Mouse (Mus musculus) ES-E14 (cell line): ENCODE measurements around the gene Fam184a. TPM values are rescaled to one million over a fixed set of nuclear protein-coding genes. Genes with fewer than 3 reads are reported as not detected.
A peak's percentile ranks its signal among the peaks of the same experiment; 100 is the strongest.
"Not testable (repeated sequence)": the region's sequence is repeated elsewhere in the genome, so short reads cannot be mapped to it uniquely, and the experiment has no call there.

Experiments used
- DNase-seq: peaks from one replicate; pipeline ENCODE4 v3.0.0-alpha.2; 2013; ENCODE audit warnings: low read depth, low spot score
- H3K27ac ChIP-seq: 2 replicates; pipeline ENCODE4 v1.5.1; 2012; ENCODE audit warnings: low read depth, mild to moderate bottlenecking, low read length, moderate library complexity, mixed read lengths; ENCODE audit not compliant: poor library complexity, insufficient read depth, severe bottlenecking
- H3K36me3 ChIP-seq: 2 replicates; pipeline ENCODE4 v1.6.1; 2012; ENCODE audit warnings: mild to moderate bottlenecking, low read length, moderate library complexity, mixed read lengths; ENCODE audit not compliant: control insufficient read depth, poor library complexity, insufficient read depth, severe bottlenecking
- H3K4me1 ChIP-seq, 2 experiments: fragments of 150-350 bp in 1 of 2; sonication (generic) in 1 of 2; 2 replicates each; pipeline ENCODE4 v1.6.1; 2012; ENCODE audit warnings: low read length in 2 of 2, mild to moderate bottlenecking in 1 of 2, mixed read lengths in 1 of 2; ENCODE audit not compliant: control insufficient read depth in 2 of 2, insufficient read depth in 2 of 2, poor library complexity in 1 of 2
- H3K4me3 ChIP-seq, 2 experiments: fragments of 150-350 bp in 1 of 2; sonication (generic) in 1 of 2; 2 replicates each; pipeline ENCODE4 v1.5.1; 2012; ENCODE audit warnings: low read length in 2 of 2, low read depth in 1 of 2, mild to moderate bottlenecking in 1 of 2, mixed read lengths in 1 of 2; ENCODE audit not compliant: insufficient read depth in 1 of 2, poor library complexity in 1 of 2, severe bottlenecking in 1 of 2
- H3K9ac ChIP-seq: 2 replicates; pipeline ENCODE4 v1.6.1; 2012; ENCODE audit warnings: low read depth, mild to moderate bottlenecking, low read length, mixed read lengths; ENCODE audit not compliant: poor library complexity, insufficient read depth, severe bottlenecking
- H3K9me3 ChIP-seq: fragments of 150-350 bp; sonication (generic); 2 replicates; pipeline ENCODE4 v1.6.1; 2012; ENCODE audit warnings: low read depth, mild to moderate bottlenecking, low read length; ENCODE audit not compliant: control insufficient read depth, insufficient read depth
- CHD2 ChIP-seq: IDR thresholded peaks from 2 replicates; pipeline ENCODE4 v1.6.1; 2014; ENCODE audit warnings: mild to moderate bottlenecking, low read depth, low read length, inconsistent platforms
- HCFC1 ChIP-seq: IDR thresholded peaks from 2 replicates; pipeline ENCODE4 v1.6.1; 2012; ENCODE audit warnings: low read length, inconsistent platforms, borderline replicate concordance; ENCODE audit not compliant: insufficient read depth
- MAFK ChIP-seq: IDR thresholded peaks from 2 replicates; pipeline ENCODE4 v1.6.1; 2014; ENCODE audit warnings: mild to moderate bottlenecking, low read depth, low read length, inconsistent platforms; ENCODE audit not compliant: insufficient read depth
- ZC3H11A ChIP-seq: IDR thresholded peaks from 2 replicates; pipeline ENCODE4 v1.6.1; 2012; ENCODE audit warnings: low read depth, mild to moderate bottlenecking, inconsistent platforms, low read length, borderline replicate concordance
- ZNF384 ChIP-seq: IDR thresholded peaks from 2 replicates; pipeline ENCODE4 v1.6.1; 2012; ENCODE audit warnings: low read depth, low read length, inconsistent platforms
- in situ Hi-C, 2 experiments: fragments of 600-800 bp; cut with MboI; formaldehyde crosslinking; loops; one replicate each; pipeline ENCODE4 v1.15.1; 2025; ENCODE audit warnings: low sequenced_read_pairs in 2 of 2, inconsistent platforms in 1 of 2; ENCODE audit not compliant: unreplicated experiment in 2 of 2
- total RNA-seq: library from RNA; depleted of rRNA; stranded (reverse); fragments of 300-350 nt; gene quantifications from 2 replicates; pipeline ENCODE4 v1.2.3, GENCODE M21; 2012

Gene Fam184a
- total RNA-seq, 1 experiment: 2.4 TPM

DNA sequence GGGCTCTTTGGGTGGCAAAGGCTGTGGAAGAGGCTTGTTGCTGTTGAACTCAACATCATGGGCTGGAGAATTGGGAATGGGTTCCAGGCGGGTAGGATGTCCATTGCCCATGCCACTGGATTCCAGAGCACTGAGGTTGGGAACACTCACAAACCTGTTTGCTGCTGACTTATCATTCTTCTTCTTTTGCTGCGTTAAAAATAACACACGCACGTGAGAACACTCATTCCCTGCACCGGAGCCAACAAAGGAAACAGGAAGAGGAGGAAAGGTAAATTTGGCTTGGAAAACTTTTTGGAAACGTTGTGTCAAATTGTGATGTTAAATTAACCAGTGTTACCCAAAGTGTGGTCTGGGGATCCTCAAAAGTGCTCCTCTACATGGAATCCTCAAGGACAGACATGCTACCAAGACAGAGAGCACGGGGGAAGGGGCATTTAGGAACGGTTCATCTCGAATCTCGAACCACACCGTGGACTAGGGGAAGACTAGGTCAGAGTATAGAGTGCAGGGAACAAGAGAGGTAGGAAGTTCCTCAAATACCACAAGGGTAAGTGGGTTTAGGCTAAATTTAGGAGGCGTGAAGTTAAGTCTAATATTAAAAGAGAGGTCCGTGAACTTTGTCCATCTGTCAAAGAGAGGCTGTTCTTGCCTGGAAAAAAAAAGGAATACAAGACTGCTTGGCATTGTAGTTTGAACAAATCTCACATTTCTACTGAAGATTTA is 115.5 kb downstream of the Fam184a start:
- no peak for TF ChIP-seq CHD2
- no peak for TF ChIP-seq ZNF384
- TF ChIP-seq ZC3H11A: no peak
- no peak for TF ChIP-seq MAFK
- TF ChIP-seq HCFC1: no peak
- Histone ChIP-seq H3K27ac (no peak overlapping the region), H3K4me3 (no peak overlapping the region), H3K9me3 (no peaks in the 10 kb centered on the region), H3K4me1 (no peaks in the 10 kb centered on the region), H3K9ac (no peak overlapping the region), H3K36me3 (no peaks in the 10 kb centered on the region)
- in situ Hi-C loops: no loop called here
- no peak for DNase-seq

DNA sequence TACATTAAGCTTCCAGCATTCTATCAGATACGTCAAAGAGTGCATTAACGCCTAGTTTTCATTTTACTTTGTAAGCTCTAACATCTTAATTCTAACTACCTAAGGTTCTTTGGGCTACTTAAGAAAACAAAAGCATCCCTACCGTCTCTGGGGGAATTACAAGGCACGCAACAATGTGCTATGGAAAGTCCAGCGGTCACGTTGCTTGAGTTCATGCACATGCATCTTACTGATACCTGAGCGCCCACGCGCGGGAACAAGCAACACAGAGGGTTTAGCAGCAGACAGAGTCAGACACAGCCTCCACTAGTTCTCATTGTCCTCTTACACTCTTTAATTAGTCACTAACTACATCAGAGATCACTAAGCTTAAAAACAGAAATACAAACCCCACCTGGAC is 116.8 kb downstream of the Fam184a start:
- Histone ChIP-seq H3K27ac (no peak overlapping the region), H3K9me3 (no peaks in the 10 kb centered on the region), H3K36me3 (no peaks in the 10 kb centered on the region), H3K4me1 (no peaks in the 10 kb centered on the region), H3K9ac (no peak overlapping the region), H3K4me3 (no peak overlapping the region)
- TF ChIP-seq ZC3H11A (no peak), HCFC1 (no peak), ZNF384 (no peak), CHD2 (no peak), MAFK (no peak)
- no peak for DNase-seq
- in situ Hi-C loops: no loop called here

DNA sequence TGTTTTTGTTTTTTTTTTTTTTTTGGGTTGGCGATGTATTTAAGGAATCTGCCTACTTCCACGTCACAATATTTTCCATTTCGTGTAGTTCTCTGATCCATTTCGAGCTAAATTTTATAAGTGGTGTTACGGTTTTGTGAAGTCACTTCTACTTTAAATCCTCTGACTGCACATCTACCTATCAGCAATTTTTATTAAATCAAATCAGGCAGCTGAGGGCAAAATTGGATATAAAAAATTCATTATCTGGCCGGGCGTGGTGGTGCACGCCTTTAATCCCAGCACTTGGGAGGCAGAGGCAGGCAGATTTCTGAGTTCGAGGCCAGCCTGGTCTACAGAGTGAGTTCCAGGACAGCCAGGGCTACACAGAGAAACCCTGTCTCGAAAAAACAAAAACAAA is 120.6 kb downstream of the Fam184a start, which contains the start of gene Mcm9:
TSS of gene Mcm9 (minus strand) at position 101 of the 400 bp plus-strand sequence.
- Histone ChIP-seq H3K9ac (peak within 1 kb of the TSS; percentile 99), H3K4me3 (peak within 1 kb of the TSS; percentile 80 to 97), H3K27ac (peak within 1 kb of the TSS; percentile 92)
- H3K36me3 ChIP-seq, in situ Hi-C loops, DNase-seq, H3K9me3 ChIP-seq, H3K4me1 ChIP-seq: not testable (repeated sequence)

DNA sequence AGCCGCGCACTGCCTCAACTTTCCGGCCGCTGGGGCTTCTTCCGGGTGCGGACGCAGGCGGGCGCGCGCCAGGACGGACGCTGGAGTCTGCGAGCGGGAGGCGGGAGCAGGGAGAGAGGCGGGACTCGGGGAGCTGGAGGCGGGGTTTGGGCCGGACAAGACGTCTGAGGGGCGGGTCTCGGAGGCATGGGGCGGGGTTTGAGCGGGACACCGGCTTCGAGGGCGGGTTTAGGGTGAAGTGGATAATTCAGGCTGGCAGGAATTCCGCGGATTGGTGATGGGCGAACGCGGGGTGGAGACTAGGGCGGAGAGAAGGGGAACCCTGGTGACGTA is 121.0 kb downstream of the Fam184a start:
- peak overlapping the region; percentile 92 for H3K27ac ChIP-seq
- H3K4me3 ChIP-seq: peak overlapping the region; percentile 80 to 97
- peak; percentile 92 for DNase-seq
- H3K4me1 ChIP-seq: peaks cover 0 to 4% of the 10 kb centered on the region in 2 experiments; a peak in 2 of 4 replicates
- TF ChIP-seq ZC3H11A (no peak), ZNF384 (no peak), MAFK (no peak)
- H3K36me3 ChIP-seq: no peaks in the 10 kb centered on the region; the same call in 1 of the 2 replicates
- in situ Hi-C loops: no loop called here
- peak overlapping the region; percentile 99 for H3K9ac ChIP-seq
- no peaks in the 10 kb centered on the region for H3K9me3 ChIP-seq

DNA sequence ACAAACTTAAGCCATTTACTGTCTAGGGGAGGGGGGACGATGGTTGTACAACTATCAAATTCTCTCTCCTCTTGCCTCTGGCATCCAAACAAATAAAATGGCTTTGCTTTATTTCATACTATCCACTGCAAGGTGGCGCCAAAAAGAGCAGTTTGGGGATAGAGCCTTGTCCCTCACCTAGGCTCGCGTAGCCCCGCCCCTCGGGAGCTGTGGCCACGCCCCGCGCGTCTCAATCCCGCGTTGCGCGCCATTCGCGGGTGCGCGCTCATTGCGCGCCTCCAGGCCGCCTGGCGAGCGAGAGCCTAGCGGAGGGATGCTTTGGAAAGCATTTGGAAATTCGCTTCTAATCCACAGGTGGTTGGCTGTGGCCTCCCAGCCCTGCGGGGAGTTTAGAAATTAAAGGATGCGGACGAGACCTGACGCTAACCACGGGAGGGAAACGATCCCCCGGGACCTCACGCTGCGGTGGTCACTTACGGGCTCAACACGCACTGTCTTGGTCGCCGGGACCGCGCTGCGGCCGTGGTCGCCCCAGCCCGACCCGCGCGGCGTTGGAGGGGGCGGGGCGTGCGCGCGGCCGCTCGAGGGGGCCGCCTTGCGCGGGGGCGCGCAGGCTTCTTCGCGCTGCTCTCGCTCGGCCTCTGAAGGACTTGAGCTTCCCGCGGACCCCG is 121.5 kb downstream of the Fam184a start:
- TF ChIP-seq CHD2: no peak
- TF ChIP-seq MAFK: no peak
- TF ChIP-seq ZC3H11A: no peak
- TF ChIP-seq HCFC1: 0 out of 2 replicates have a peak, but pooled peaks have one; percentile 10
- TF ChIP-seq ZNF384: no peak
- in situ Hi-C loops: no loop called here
- peak; percentile 77 for DNase-seq
- H3K9me3 ChIP-seq: no peaks in the 10 kb centered on the region
- peak overlapping the region; percentile 80 to 97 for H3K4me3 ChIP-seq
- H3K4me1 ChIP-seq: peaks cover 0 to 4% of the 10 kb centered on the region in 2 experiments; a peak in 2 of 4 replicates
- peak overlapping the region; percentile 92 for H3K27ac ChIP-seq
- H3K36me3 ChIP-seq: no peaks in the 10 kb centered on the region; the same call in 1 of the 2 replicates
- peak overlapping the region; percentile 99 for H3K9ac ChIP-seq
